Mouse (Mus musculus) embryo, embryonic 11.5 days (tissue): ENCODE results near the gene Rab3a.

Experiments
- DNase-seq: peaks from one replicate; pipeline ENCODE4 v3.0.0-alpha.2; 2012; ENCODE audit warnings: low read depth, low spot score

Rab3a gene

GRCm38 (mm10) chr8:70800648-70801047 lies 46.2 kb downstream of the Rab3a start:
- DNase-seq: no peak

- no peak for DNase-seq
These were observed 46.7 kb downstream of the Rab3a start for GRCm38 (mm10) chr8:70801156-70801555.

- DNase-seq: no peak
These were observed 47.4 kb downstream of the Rab3a start for GRCm38 (mm10) chr8:70801830-70802229.

GRCm38 (mm10) chr8:70802786-70803510 lies 48.5 kb downstream of the Rab3a start:
- no peak for DNase-seq

GRCm38 (mm10) chr8:70803761-70804480 lies 49.4 kb downstream of the Rab3a start:
- no peak for DNase-seq

GRCm38 (mm10) chr8:70804481-70805206 lies 50.2 kb downstream of the Rab3a start, which contains the start of gene Mast3:
TSS of gene Mast3 (minus strand) at chr8:70805054.
- peak; percentile 59 for DNase-seq

- DNase-seq: no peak
These were observed 52.1 kb downstream of the Rab3a start for GRCm38 (mm10) chr8:70806541-70806940.

- DNase-seq: no peak
These were observed 52.8 kb downstream of the Rab3a start for GRCm38 (mm10) chr8:70807304-70807703.

GRCm38 (mm10) chr8:70808239-70808638 lies 53.8 kb downstream of the Rab3a start, which contains the start of gene Il12rb1:
TSS of gene Il12rb1 (plus strand) at chr8:70808449.
- no peak for DNase-seq
